Mouse (Mus musculus): ENCODE results near the gene Galnt14.

DNA sequence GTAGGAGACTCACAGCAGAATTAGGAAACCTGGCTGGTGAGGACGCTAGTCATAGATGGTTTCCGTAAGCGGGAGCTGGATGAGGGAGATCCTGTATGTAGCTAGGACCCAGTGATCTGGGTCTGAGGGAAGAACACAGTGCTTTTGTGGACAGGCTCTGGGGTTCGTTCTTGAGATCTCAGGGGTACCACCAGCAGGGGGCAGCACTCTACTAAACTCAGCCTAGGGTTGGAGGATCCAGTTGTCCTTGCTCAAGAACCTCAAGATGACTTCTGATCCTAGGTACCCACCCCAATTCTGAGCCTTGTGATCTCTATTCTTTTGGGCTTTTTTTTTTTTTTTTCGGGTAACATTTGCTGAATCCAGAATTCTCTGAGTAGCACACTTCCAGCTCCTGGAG, 137.8 kb downstream of the Galnt14 start:
- no peak for TF ChIP-seq POLR2A (IDR thresholded peaks at IDR 0.05; ENCODE audit: insufficient read depth, low read depth, low read length)
- TF ChIP-seq EP300 (IDR thresholded peaks at IDR 0.05; ENCODE audit: insufficient read depth, low read depth, low read length) = no peak
